Mouse (Mus musculus): ENCODE data around the gene Srsf12. TPM values are rescaled to one million over a fixed set of nuclear protein-coding genes. Genes with fewer than 3 reads are reported as not detected.

The Srsf12 gene
- polyA plus RNA-seq, 1 experiment from 2014 or later, result 2.6 TPM

DNA sequence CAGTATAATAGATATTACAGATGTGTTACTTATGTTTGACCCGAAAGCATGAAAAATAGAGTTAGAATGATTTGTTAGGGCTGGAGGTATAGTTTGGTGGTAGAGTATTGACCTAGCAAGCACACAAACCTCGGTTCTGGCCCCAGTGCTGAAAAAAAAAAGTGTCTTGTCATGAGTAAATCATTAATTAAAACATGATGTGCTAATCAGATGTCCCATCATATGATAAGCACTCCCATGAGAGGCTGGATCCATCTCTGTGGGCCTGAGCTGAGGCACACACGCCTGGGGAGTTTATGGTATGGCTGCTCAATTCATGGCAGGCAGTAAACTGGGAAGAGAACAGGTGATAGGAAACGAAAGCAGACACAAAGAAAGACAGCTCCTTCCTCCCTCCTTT lies 20.8 kb downstream of the Srsf12 start:
- H3K36me3 ChIP-seq (ENCODE audit: control insufficient read depth, insufficient read depth, low read length), result no peaks in the 10 kb centered on the region
- no peak for DNase-seq (ENCODE audit: low spot score)
- H3K27ac ChIP-seq (replicated peaks), result no peak overlapping the region
- no peaks in the 10 kb centered on the region for H3K9me3 ChIP-seq (ENCODE audit: control insufficient read depth, low read length)
- no peaks in the 10 kb centered on the region for H3K4me1 ChIP-seq (replicated peaks; ENCODE audit: control insufficient read depth, insufficient read depth)
- no peaks in the 10 kb centered on the region for H3K27me3 ChIP-seq (ENCODE audit: control insufficient read depth, insufficient read depth, low read length)
- 68% methylated on average over 4 of the region's 4 CpGs for WGBS
- TF ChIP-seq CTCF (IDR thresholded peaks at IDR 0.05; ENCODE audit: low read depth) (no peak), EP300 (optimal IDR thresholded peaks at IDR 0.05) (no peak)
- no peak overlapping the region for H3K4me3 ChIP-seq (ENCODE audit: low read depth, low read length)
- no peak overlapping the region for H3K9ac ChIP-seq (ENCODE audit: low read length)
- H3K4me2 ChIP-seq (replicated peaks; ENCODE audit: low read depth), result no peak overlapping the region
- no peak for ATAC-seq (ENCODE audit: low FRiP score, low TSS enrichment)

DNA sequence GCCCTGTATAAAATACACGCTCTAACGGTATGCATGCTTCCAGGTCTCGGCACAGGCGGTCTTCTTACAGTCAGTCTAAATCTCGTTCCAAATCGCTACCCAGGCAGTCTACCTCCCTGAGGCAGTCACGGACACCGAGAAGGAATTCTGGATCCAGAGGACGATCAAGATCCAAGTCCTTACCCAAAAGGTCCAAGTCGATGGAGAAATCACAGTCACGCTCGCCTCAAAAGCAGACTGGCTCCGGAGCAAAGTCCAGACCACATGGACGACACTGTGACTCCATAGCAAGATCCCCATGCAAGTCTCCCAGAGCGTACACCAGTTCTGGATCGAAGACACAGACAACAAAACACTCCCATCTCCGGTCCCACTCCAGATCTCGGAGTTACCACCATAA lies 22.1 kb downstream of the Srsf12 start:
- no peaks in the 10 kb centered on the region for H3K27me3 ChIP-seq (ENCODE audit: control insufficient read depth, insufficient read depth, low read length)
- no peaks in the 10 kb centered on the region for H3K4me1 ChIP-seq (replicated peaks; ENCODE audit: control insufficient read depth, insufficient read depth)
- no peak overlapping the region for H3K4me3 ChIP-seq (ENCODE audit: low read depth, low read length)
- ATAC-seq (ENCODE audit: low FRiP score, low TSS enrichment) (no peak), DNase-seq (ENCODE audit: low spot score) (no peak)
- WGBS, result 88% methylated on average over 18 of the region's 18 CpGs
- no peak overlapping the region for H3K9ac ChIP-seq (ENCODE audit: low read length)
- H3K4me2 ChIP-seq (replicated peaks; ENCODE audit: low read depth), result no peak overlapping the region
- no peaks in the 10 kb centered on the region for H3K36me3 ChIP-seq (ENCODE audit: control insufficient read depth, insufficient read depth, low read length)
- H3K9me3 ChIP-seq (ENCODE audit: control insufficient read depth, low read length), result no peaks in the 10 kb centered on the region
- H3K27ac ChIP-seq (replicated peaks), result no peak overlapping the region
- TF ChIP-seq CTCF (IDR thresholded peaks at IDR 0.05; ENCODE audit: low read depth) (no peak), EP300 (optimal IDR thresholded peaks at IDR 0.05) (no peak)

DNA sequence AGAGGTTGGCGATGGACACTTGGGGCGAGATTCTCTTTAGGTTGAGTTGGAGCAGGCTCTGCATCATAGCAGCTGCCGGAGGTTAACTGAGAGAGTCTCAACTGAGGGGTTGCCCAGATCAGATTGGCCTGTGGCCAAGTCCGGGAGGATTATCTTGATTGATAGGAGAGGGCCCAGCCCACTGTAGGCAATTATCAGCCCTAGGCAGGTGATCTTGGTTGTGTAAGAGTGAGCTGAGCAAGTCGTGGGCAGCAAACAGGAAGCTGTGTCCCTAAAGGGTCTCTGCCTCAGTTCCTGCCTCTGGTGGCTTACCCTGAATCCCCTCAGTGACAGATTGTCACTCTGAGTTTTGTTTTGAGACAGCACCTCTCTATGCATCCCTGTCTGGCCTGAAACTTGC lies 33.7 kb downstream of the Srsf12 start:
- H3K36me3 ChIP-seq (ENCODE audit: control insufficient read depth, insufficient read depth, low read length), result peaks cover 6% of the 10 kb centered on the region
- TF ChIP-seq EP300 (optimal IDR thresholded peaks at IDR 0.05) (no peak), CTCF (IDR thresholded peaks at IDR 0.05; ENCODE audit: low read depth) (no peak)
- no peak for ATAC-seq (ENCODE audit: low FRiP score, low TSS enrichment)
- H3K27me3 ChIP-seq (ENCODE audit: control insufficient read depth, insufficient read depth, low read length), result no peaks in the 10 kb centered on the region
- DNase-seq (ENCODE audit: low spot score), result no peak
- H3K4me2 ChIP-seq (replicated peaks; ENCODE audit: low read depth), result no peak overlapping the region
- H3K4me3 ChIP-seq (ENCODE audit: low read depth, low read length), result no peak overlapping the region
- no peaks in the 10 kb centered on the region for H3K9me3 ChIP-seq (ENCODE audit: control insufficient read depth, low read length)
- WGBS, result 40% methylated on average over 5 of the region's 5 CpGs
- H3K27ac ChIP-seq (replicated peaks), result no peak overlapping the region
- H3K9ac ChIP-seq (ENCODE audit: low read length), result no peak overlapping the region
- H3K4me1 ChIP-seq (replicated peaks; ENCODE audit: control insufficient read depth, insufficient read depth), result no peaks in the 10 kb centered on the region

- no peak for ATAC-seq (ENCODE audit: low FRiP score, low TSS enrichment)
- no peaks in the 10 kb centered on the region for H3K9me3 ChIP-seq (ENCODE audit: control insufficient read depth, low read length)
- no peaks in the 10 kb centered on the region for H3K4me1 ChIP-seq (replicated peaks; ENCODE audit: control insufficient read depth, insufficient read depth)
- TF ChIP-seq EP300 (optimal IDR thresholded peaks at IDR 0.05) (no peak), CTCF (IDR thresholded peaks at IDR 0.05; ENCODE audit: low read depth) (no peak)
- no peaks in the 10 kb centered on the region for H3K27me3 ChIP-seq (ENCODE audit: control insufficient read depth, insufficient read depth, low read length)
- DNase-seq (ENCODE audit: low spot score), result no peak
- 68% methylated on average over 12 of the region's 12 CpGs for WGBS
- no peak overlapping the region for H3K9ac ChIP-seq (ENCODE audit: low read length)
- no peak overlapping the region for H3K4me2 ChIP-seq (replicated peaks; ENCODE audit: low read depth)
- no peak overlapping the region for H3K27ac ChIP-seq (replicated peaks)
- no peak overlapping the region for H3K4me3 ChIP-seq (ENCODE audit: low read depth, low read length)
- H3K36me3 ChIP-seq (ENCODE audit: control insufficient read depth, insufficient read depth, low read length), result peaks cover 6% of the 10 kb centered on the region
Observed at GRCm38 (mm10) chr4:33243016-33243758, 34.4 kb downstream of the Srsf12 start.

DNA sequence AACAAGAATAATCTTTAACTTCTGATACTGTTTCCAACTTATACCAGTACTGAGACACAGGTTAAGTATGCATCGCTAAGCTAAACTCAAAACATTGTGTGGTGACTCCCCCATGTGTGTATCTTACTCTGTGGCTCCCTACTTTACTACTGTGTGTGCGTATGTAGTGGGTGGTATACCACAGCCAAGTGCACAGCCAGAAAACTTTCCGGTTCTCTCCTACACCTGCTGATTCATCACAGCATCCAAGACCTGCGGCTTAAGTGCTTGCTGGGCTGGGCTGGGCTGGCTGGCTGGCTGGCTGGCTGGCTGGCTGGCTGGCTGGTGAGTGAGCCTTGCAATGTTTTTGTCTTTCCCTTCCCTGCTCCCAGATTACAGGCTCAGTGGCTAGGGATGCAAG lies 35.1 kb downstream of the Srsf12 start:
- no peak for ATAC-seq (ENCODE audit: low FRiP score, low TSS enrichment)
- H3K27ac ChIP-seq (replicated peaks), result no peak overlapping the region
- H3K27me3 ChIP-seq (ENCODE audit: control insufficient read depth, insufficient read depth, low read length), result no peaks in the 10 kb centered on the region
- no peaks in the 10 kb centered on the region for H3K4me1 ChIP-seq (replicated peaks; ENCODE audit: control insufficient read depth, insufficient read depth)
- no peak for TF ChIP-seq CTCF (IDR thresholded peaks at IDR 0.05; ENCODE audit: low read depth)
- no peak for TF ChIP-seq EP300 (optimal IDR thresholded peaks at IDR 0.05)
- DNase-seq (ENCODE audit: low spot score), result no peak
- 78% methylated on average over 4 of the region's 4 CpGs for WGBS
- peaks cover 6% of the 10 kb centered on the region for H3K36me3 ChIP-seq (ENCODE audit: control insufficient read depth, insufficient read depth, low read length)
- no peak overlapping the region for H3K9ac ChIP-seq (ENCODE audit: low read length)
- no peaks in the 10 kb centered on the region for H3K9me3 ChIP-seq (ENCODE audit: control insufficient read depth, low read length)
- H3K4me2 ChIP-seq (replicated peaks; ENCODE audit: low read depth), result no peak overlapping the region
- no peak overlapping the region for H3K4me3 ChIP-seq (ENCODE audit: low read depth, low read length)

- TF ChIP-seq EP300 (optimal IDR thresholded peaks at IDR 0.05) (no peak), CTCF (IDR thresholded peaks at IDR 0.05; ENCODE audit: low read depth) (no peak)
- no peaks in the 10 kb centered on the region for H3K27me3 ChIP-seq (ENCODE audit: control insufficient read depth, insufficient read depth, low read length)
- no peak overlapping the region for H3K9ac ChIP-seq (ENCODE audit: low read length)
- peak overlapping the region; percentile 100 for H3K4me3 ChIP-seq (ENCODE audit: low read depth, low read length)
- peak overlapping the region; percentile 74 for H3K4me2 ChIP-seq (replicated peaks; ENCODE audit: low read depth)
- H3K9me3 ChIP-seq (ENCODE audit: control insufficient read depth, low read length), result no peaks in the 10 kb centered on the region
- no peaks in the 10 kb centered on the region for H3K4me1 ChIP-seq (replicated peaks; ENCODE audit: control insufficient read depth, insufficient read depth)
- 64% methylated on average over 14 of the region's 14 CpGs for WGBS
- no peak for ATAC-seq (ENCODE audit: low FRiP score, low TSS enrichment)
- peaks cover 6% of the 10 kb centered on the region for H3K36me3 ChIP-seq (ENCODE audit: control insufficient read depth, insufficient read depth, low read length)
- DNase-seq (ENCODE audit: low spot score), result no peak
- H3K27ac ChIP-seq (replicated peaks), result no peak overlapping the region
Observed at GRCm38 (mm10) chr4:33245853-33246395, 37.1 kb downstream of the Srsf12 start.

All from stomach, postnatal 0 days (tissue).